Mouse (Mus musculus): ENCODE results near the gene Uba52. TPM values are rescaled to one million over a fixed set of nuclear protein-coding genes. Genes with fewer than 3 reads are reported as not detected.

The Uba52 gene
- polyA plus RNA-seq, 1 experiment from 2014 or later = 882 TPM

- Histone ChIP-seq H3K4me2 (replicated peaks; ENCODE audit: low read depth, low read length) (no peak overlapping the region), H3K27ac (ENCODE audit: low read length) (0 out of 2 replicates have a peak overlapping the region, but pooled peaks have one; percentile 18), H3K9ac (replicated peaks; ENCODE audit: low read length) (no peak overlapping the region), H3K36me3 (ENCODE audit: insufficient read depth, low read length) (0 out of 2 replicates have a peak, but pooled peaks cover 2% of the 10 kb centered on the region), H3K27me3 (ENCODE audit: insufficient read depth, low read length) (no peaks in the 10 kb centered on the region), H3K4me1 (ENCODE audit: insufficient read depth, low read length) (peaks cover 23% of the 10 kb centered on the region), H3K4me3 (ENCODE audit: low read length) (no peak overlapping the region), H3K9me3 (ENCODE audit: low read length) (no peaks in the 10 kb centered on the region)
- WGBS = 84% methylated on average over 6 of the region's 6 CpGs
- ATAC-seq (ENCODE audit: low FRiP score, low TSS enrichment) = no peak
Observed at GRCm38 (mm10) chr8:70547762-70548161, 37.2 kb upstream of the Uba52 start.

- no peak overlapping the region for H3K4me2 ChIP-seq (replicated peaks; ENCODE audit: low read depth, low read length)
Observed at GRCm38 (mm10) chr8:70546412-70546811, 35.8 kb upstream of the Uba52 start.

GRCm38 (mm10) chr8:70544200-70544687 is 33.6 kb upstream of the Uba52 start:
- 59% methylated on average over 6 of the region's 6 CpGs for WGBS
- H3K27me3 ChIP-seq (ENCODE audit: insufficient read depth, low read length) = no peaks in the 10 kb centered on the region
- no peak for ATAC-seq (ENCODE audit: low FRiP score, low TSS enrichment)
- no peak overlapping the region for H3K4me2 ChIP-seq (replicated peaks; ENCODE audit: low read depth, low read length)
- H3K27ac ChIP-seq (ENCODE audit: low read length) = 0 out of 2 replicates have a peak overlapping the region, but pooled peaks have one; percentile 34
- peaks cover 33% of the 10 kb centered on the region for H3K4me1 ChIP-seq (ENCODE audit: insufficient read depth, low read length)
- no peak overlapping the region for H3K4me3 ChIP-seq (ENCODE audit: low read length)
- H3K9ac ChIP-seq (replicated peaks; ENCODE audit: low read length) = peak overlapping the region; percentile 35
- no peaks in the 10 kb centered on the region for H3K9me3 ChIP-seq (ENCODE audit: low read length)
- H3K36me3 ChIP-seq (ENCODE audit: insufficient read depth, low read length) = 0 out of 2 replicates have a peak, but pooled peaks cover 2% of the 10 kb centered on the region

More at GRCm38 (mm10) chr8:70546412-70546811, 35.8 kb upstream of the Uba52 start:
- WGBS = 77% methylated on average over 4 of the region's 4 CpGs
- Histone ChIP-seq H3K4me3 (ENCODE audit: low read length) (no peak overlapping the region), H3K4me1 (ENCODE audit: insufficient read depth, low read length) (peaks cover 20% of the 10 kb centered on the region), H3K36me3 (ENCODE audit: insufficient read depth, low read length) (0 out of 2 replicates have a peak, but pooled peaks cover 2% of the 10 kb centered on the region), H3K9me3 (ENCODE audit: low read length) (no peaks in the 10 kb centered on the region), H3K27me3 (ENCODE audit: insufficient read depth, low read length) (no peaks in the 10 kb centered on the region), H3K9ac (replicated peaks; ENCODE audit: low read length) (no peak overlapping the region), H3K27ac (ENCODE audit: low read length) (no peak overlapping the region)
- no peak for ATAC-seq (ENCODE audit: low FRiP score, low TSS enrichment)

GRCm38 (mm10) chr8:70541081-70541480 is 30.5 kb upstream of the Uba52 start:
- Histone ChIP-seq H3K27me3 (ENCODE audit: insufficient read depth, low read length) (no peaks in the 10 kb centered on the region), H3K4me2 (replicated peaks; ENCODE audit: low read depth, low read length) (peak overlapping the region; percentile 86), H3K4me3 (ENCODE audit: low read length) (peak overlapping the region; percentile 92), H3K4me1 (ENCODE audit: insufficient read depth, low read length) (peaks cover 38% of the 10 kb centered on the region), H3K27ac (ENCODE audit: low read length) (peak overlapping the region; percentile 98; the same call in 1 of the 2 replicates), H3K9ac (replicated peaks; ENCODE audit: low read length) (no peak overlapping the region; the same call in 1 of the 2 replicates), H3K36me3 (ENCODE audit: insufficient read depth, low read length) (peaks cover 14% of the 10 kb centered on the region; the same call in 1 of the 2 replicates), H3K9me3 (ENCODE audit: low read length) (no peaks in the 10 kb centered on the region)
- no peak for ATAC-seq (ENCODE audit: low FRiP score, low TSS enrichment)
- 72% methylated on average over 5 of the region's 5 CpGs for WGBS

GRCm38 (mm10) chr8:70540507-70541071 is 30.0 kb upstream of the Uba52 start:
- Histone ChIP-seq H3K27me3 (ENCODE audit: insufficient read depth, low read length) (no peaks in the 10 kb centered on the region), H3K36me3 (ENCODE audit: insufficient read depth, low read length) (peaks cover 17% of the 10 kb centered on the region), H3K27ac (ENCODE audit: low read length) (peak overlapping the region; percentile 98), H3K4me2 (replicated peaks; ENCODE audit: low read depth, low read length) (peak overlapping the region; percentile 86), H3K9me3 (ENCODE audit: low read length) (no peaks in the 10 kb centered on the region), H3K4me3 (ENCODE audit: low read length) (peak overlapping the region; percentile 92), H3K4me1 (ENCODE audit: insufficient read depth, low read length) (peaks cover 38% of the 10 kb centered on the region), H3K9ac (replicated peaks; ENCODE audit: low read length) (peak overlapping the region; percentile 94)
- WGBS = 28% methylated on average over 7 of the region's 7 CpGs
- ATAC-seq (ENCODE audit: low FRiP score, low TSS enrichment) = no peak

- no peak for ATAC-seq (ENCODE audit: low FRiP score, low TSS enrichment)
Observed at GRCm38 (mm10) chr8:70540013-70540506, 29.5 kb upstream of the Uba52 start.

GRCm38 (mm10) chr8:70539077-70539813 is 28.6 kb upstream of the Uba52 start, which contains the start of gene Ell:
TSS of gene Ell (plus strand) at chr8:70539457.
- peak within 1 kb of the TSS; percentile 98 for H3K27ac ChIP-seq (ENCODE audit: low read length)
- WGBS = under 1% methylated on average over 58 of the region's 58 CpGs
- peak within 1 kb of the TSS; percentile 94 for H3K9ac ChIP-seq (replicated peaks; ENCODE audit: low read length)
- peak within 1 kb of the TSS; percentile 92 for H3K4me3 ChIP-seq (ENCODE audit: low read length)
- peaks cover 32% of the 10 kb centered on the region for H3K4me1 ChIP-seq (ENCODE audit: insufficient read depth, low read length)
- H3K27me3 ChIP-seq (ENCODE audit: insufficient read depth, low read length) = no peaks in the 10 kb centered on the region
- H3K4me2 ChIP-seq (replicated peaks; ENCODE audit: low read depth, low read length) = peak within 1 kb of the TSS; percentile 86
- no peaks in the 10 kb centered on the region for H3K9me3 ChIP-seq (ENCODE audit: low read length)
- peak; percentile 91 for ATAC-seq (ENCODE audit: low FRiP score, low TSS enrichment)
- H3K36me3 ChIP-seq (ENCODE audit: insufficient read depth, low read length) = peaks cover 28% of the 10 kb centered on the region

More at GRCm38 (mm10) chr8:70540013-70540506, 29.5 kb upstream of the Uba52 start:
- Histone ChIP-seq H3K36me3 (ENCODE audit: insufficient read depth, low read length) (peaks cover 22% of the 10 kb centered on the region), H3K4me3 (ENCODE audit: low read length) (peak overlapping the region; percentile 92), H3K4me2 (replicated peaks; ENCODE audit: low read depth, low read length) (peak overlapping the region; percentile 86), H3K4me1 (ENCODE audit: insufficient read depth, low read length) (peaks cover 36% of the 10 kb centered on the region), H3K9ac (replicated peaks; ENCODE audit: low read length) (peak overlapping the region; percentile 94), H3K27me3 (ENCODE audit: insufficient read depth, low read length) (no peaks in the 10 kb centered on the region), H3K9me3 (ENCODE audit: low read length) (no peaks in the 10 kb centered on the region), H3K27ac (ENCODE audit: low read length) (peak overlapping the region; percentile 98)
- WGBS = 5% methylated on average over 4 of the region's 4 CpGs

- H3K4me2 ChIP-seq (replicated peaks; ENCODE audit: low read depth, low read length) = peak overlapping the region; percentile 86
- peaks cover 34% of the 10 kb centered on the region for H3K36me3 ChIP-seq (ENCODE audit: insufficient read depth, low read length)
- H3K9ac ChIP-seq (replicated peaks; ENCODE audit: low read length) = peak overlapping the region; percentile 94
- H3K27ac ChIP-seq (ENCODE audit: low read length) = peak overlapping the region; percentile 98
- no peaks in the 10 kb centered on the region for H3K27me3 ChIP-seq (ENCODE audit: insufficient read depth, low read length)
- under 1% methylated on average over 32 of the region's 32 CpGs for WGBS
- peak overlapping the region; percentile 92 for H3K4me3 ChIP-seq (ENCODE audit: low read length)
- no peaks in the 10 kb centered on the region for H3K9me3 ChIP-seq (ENCODE audit: low read length)
- ATAC-seq (ENCODE audit: low FRiP score, low TSS enrichment) = peak; percentile 60
- peaks cover 32% of the 10 kb centered on the region for H3K4me1 ChIP-seq (ENCODE audit: insufficient read depth, low read length)
Observed at GRCm38 (mm10) chr8:70538633-70539076, 28.1 kb upstream of the Uba52 start.

- peak overlapping the region; percentile 86 for H3K4me2 ChIP-seq (replicated peaks; ENCODE audit: low read depth, low read length)
- peak overlapping the region; percentile 92 for H3K4me3 ChIP-seq (ENCODE audit: low read length)
- ATAC-seq (ENCODE audit: low FRiP score, low TSS enrichment) = peak; percentile 21; the same call in 1 of the 2 replicates
- 10% methylated on average over 24 of the region's 24 CpGs for WGBS
- H3K4me1 ChIP-seq (ENCODE audit: insufficient read depth, low read length) = peaks cover 28% of the 10 kb centered on the region
- peak overlapping the region; percentile 94 for H3K9ac ChIP-seq (replicated peaks; ENCODE audit: low read length)
- H3K36me3 ChIP-seq (ENCODE audit: insufficient read depth, low read length) = peaks cover 35% of the 10 kb centered on the region
- H3K27me3 ChIP-seq (ENCODE audit: insufficient read depth, low read length) = no peaks in the 10 kb centered on the region
- peak overlapping the region; percentile 98 for H3K27ac ChIP-seq (ENCODE audit: low read length)
- no peaks in the 10 kb centered on the region for H3K9me3 ChIP-seq (ENCODE audit: low read length)
Observed at GRCm38 (mm10) chr8:70538024-70538579, 27.5 kb upstream of the Uba52 start.

Measured in kidney, embryonic 16.5 days (tissue).